Mouse (Mus musculus): Measurements from ENCODE around the gene Dupd1. TPM values are rescaled to one million over a fixed set of nuclear protein-coding genes. Genes with fewer than 3 reads are reported as not detected.

The Dupd1 gene
- polyA plus RNA-seq (2012; rRNA removed), result 0.24 TPM in 1 of 2 replicates, not detected in the other

- no peak for TF ChIP-seq CTCF (IDR thresholded peaks at IDR 0.05; ENCODE audit: borderline replicate concordance, control insufficient read depth, extremely low read depth, insufficient read depth, low read length, poor library complexity)
- 90% methylated on average over 5 of the region's 5 CpGs for WGBS
- no peak for DNase-seq
- no peak within 1 kb of the TSS for H3K27ac ChIP-seq (ENCODE audit: control insufficient read depth, insufficient read depth, low read length)
- H3K36me3 ChIP-seq (ENCODE audit: control insufficient read depth, insufficient read depth, low read length), result no peaks in the 10 kb centered on the region
- no peaks in the 10 kb centered on the region for H3K27me3 ChIP-seq (ENCODE audit: control insufficient read depth, insufficient read depth, low read length)
- H3K4me3 ChIP-seq (ENCODE audit: control insufficient read depth, insufficient read depth, low read length), result no peak within 1 kb of the TSS
- H3K4me1 ChIP-seq (replicated peaks; ENCODE audit: control insufficient read depth, insufficient read depth, low read length), result no peaks in the 10 kb centered on the region
Measured at GRCm38 (mm10) chr14:21714486-21714885, at the start of gene Dupd1. Gene Dupd1 (minus strand): TSS chr14:21714576.

- no peaks in the 10 kb centered on the region for H3K36me3 ChIP-seq (ENCODE audit: control insufficient read depth, insufficient read depth, low read length)
- DNase-seq, result no peak
- no peaks in the 10 kb centered on the region for H3K27me3 ChIP-seq (ENCODE audit: control insufficient read depth, insufficient read depth, low read length)
- no peak for TF ChIP-seq CTCF (IDR thresholded peaks at IDR 0.05; ENCODE audit: borderline replicate concordance, control insufficient read depth, extremely low read depth, insufficient read depth, low read length, poor library complexity)
- no peak for TF ChIP-seq POLR2A (IDR thresholded peaks at IDR 0.05; ENCODE audit: control insufficient read depth, extremely low read depth, insufficient read depth, low read length, poor library complexity)
- 98% methylated on average over 3 of the region's 3 CpGs for WGBS
- H3K4me3 ChIP-seq (ENCODE audit: control insufficient read depth, insufficient read depth, low read length), result no peak overlapping the region
- no peaks in the 10 kb centered on the region; the same call in 1 of the 2 replicates for H3K4me1 ChIP-seq (replicated peaks; ENCODE audit: control insufficient read depth, insufficient read depth, low read length)
- no peak overlapping the region for H3K27ac ChIP-seq (ENCODE audit: control insufficient read depth, insufficient read depth, low read length)
Measured at GRCm38 (mm10) chr14:21763736-21764135, 49.4 kb upstream of the Dupd1 start.

- no peak overlapping the region for H3K4me3 ChIP-seq (ENCODE audit: control insufficient read depth, insufficient read depth, low read length)
- TF ChIP-seq POLR2A (IDR thresholded peaks at IDR 0.05; ENCODE audit: control insufficient read depth, extremely low read depth, insufficient read depth, low read length, poor library complexity) (no peak), CTCF (IDR thresholded peaks at IDR 0.05; ENCODE audit: borderline replicate concordance, control insufficient read depth, extremely low read depth, insufficient read depth, low read length, poor library complexity) (no peak)
- no peak for DNase-seq
- 96% methylated on average over 9 of the region's 9 CpGs for WGBS
- H3K27me3 ChIP-seq (ENCODE audit: control insufficient read depth, insufficient read depth, low read length), result no peaks in the 10 kb centered on the region
- H3K4me1 ChIP-seq (replicated peaks; ENCODE audit: control insufficient read depth, insufficient read depth, low read length), result no peaks in the 10 kb centered on the region; the same call in 1 of the 2 replicates
- H3K36me3 ChIP-seq (ENCODE audit: control insufficient read depth, insufficient read depth, low read length), result no peaks in the 10 kb centered on the region
- H3K27ac ChIP-seq (ENCODE audit: control insufficient read depth, insufficient read depth, low read length), result no peak overlapping the region
Measured at GRCm38 (mm10) chr14:21761560-21761959, 47.2 kb upstream of the Dupd1 start.

- DNase-seq, result no peak
- 92% methylated on average over 4 of the region's 4 CpGs for WGBS
Measured at GRCm38 (mm10) chr14:21753367-21753766, 39.0 kb upstream of the Dupd1 start.

GRCm38 (mm10) chr14:21752411-21752810, 38.0 kb upstream of the Dupd1 start:
- WGBS, result 96% methylated on average over 3 of the region's 3 CpGs
- TF ChIP-seq CTCF (IDR thresholded peaks at IDR 0.05; ENCODE audit: borderline replicate concordance, control insufficient read depth, extremely low read depth, insufficient read depth, low read length, poor library complexity) (no peak), POLR2A (IDR thresholded peaks at IDR 0.05; ENCODE audit: control insufficient read depth, extremely low read depth, insufficient read depth, low read length, poor library complexity) (no peak)
- Histone ChIP-seq H3K36me3 (ENCODE audit: control insufficient read depth, insufficient read depth, low read length) (no peaks in the 10 kb centered on the region), H3K27me3 (ENCODE audit: control insufficient read depth, insufficient read depth, low read length) (no peaks in the 10 kb centered on the region), H3K27ac (ENCODE audit: control insufficient read depth, insufficient read depth, low read length) (no peak overlapping the region), H3K4me1 (replicated peaks; ENCODE audit: control insufficient read depth, insufficient read depth, low read length) (peaks cover 3% of the 10 kb centered on the region; the same call in 1 of the 2 replicates), H3K4me3 (ENCODE audit: control insufficient read depth, insufficient read depth, low read length) (no peak overlapping the region)
- DNase-seq, result no peak

More at GRCm38 (mm10) chr14:21753367-21753766, 39.0 kb upstream of the Dupd1 start:
- Histone ChIP-seq H3K4me3 (ENCODE audit: control insufficient read depth, insufficient read depth, low read length) (no peak overlapping the region), H3K27me3 (ENCODE audit: control insufficient read depth, insufficient read depth, low read length) (no peaks in the 10 kb centered on the region), H3K36me3 (ENCODE audit: control insufficient read depth, insufficient read depth, low read length) (no peaks in the 10 kb centered on the region), H3K27ac (ENCODE audit: control insufficient read depth, insufficient read depth, low read length) (no peak overlapping the region), H3K4me1 (replicated peaks; ENCODE audit: control insufficient read depth, insufficient read depth, low read length) (peaks cover 3% of the 10 kb centered on the region; the same call in 1 of the 2 replicates)
- no peak for TF ChIP-seq CTCF (IDR thresholded peaks at IDR 0.05; ENCODE audit: borderline replicate concordance, control insufficient read depth, extremely low read depth, insufficient read depth, low read length, poor library complexity)
- no peak for TF ChIP-seq POLR2A (IDR thresholded peaks at IDR 0.05; ENCODE audit: control insufficient read depth, extremely low read depth, insufficient read depth, low read length, poor library complexity)

GRCm38 (mm10) chr14:21750881-21751542, 36.6 kb upstream of the Dupd1 start, which contains the start of gene Dusp13:
Gene Dusp13 (minus strand): TSS chr14:21751181.
- WGBS, result 2% methylated on average over 26 of the region's 26 CpGs
- DNase-seq, result peak; percentile 49
- H3K4me1 ChIP-seq (replicated peaks; ENCODE audit: control insufficient read depth, insufficient read depth, low read length), result peaks cover 3% of the 10 kb centered on the region; the same call in 1 of the 2 replicates
- H3K27me3 ChIP-seq (ENCODE audit: control insufficient read depth, insufficient read depth, low read length), result no peaks in the 10 kb centered on the region
- H3K4me3 ChIP-seq (ENCODE audit: control insufficient read depth, insufficient read depth, low read length), result peak within 1 kb of the TSS; percentile 95
- peak within 1 kb of the TSS; percentile 32; the same call in 1 of the 2 replicates for H3K27ac ChIP-seq (ENCODE audit: control insufficient read depth, insufficient read depth, low read length)
- no peaks in the 10 kb centered on the region for H3K36me3 ChIP-seq (ENCODE audit: control insufficient read depth, insufficient read depth, low read length)
- TF ChIP-seq POLR2A (IDR thresholded peaks at IDR 0.05; ENCODE audit: control insufficient read depth, extremely low read depth, insufficient read depth, low read length, poor library complexity), result peak; percentile 24; the same call in 1 of the 2 replicates
- TF ChIP-seq CTCF (IDR thresholded peaks at IDR 0.05; ENCODE audit: borderline replicate concordance, control insufficient read depth, extremely low read depth, insufficient read depth, low read length, poor library complexity), result no peak

All from thymus, adult 2 months (tissue).